Mouse (Mus musculus) heart, adult 2 months (tissue): ENCODE data around the gene Sf3b6.

Source experiments
- CTCF ChIP-seq: fragments of 200-600 bp; IDR thresholded peaks from 2 replicates; pipeline ENCODE4 v1.8.1; 2022; ENCODE audit warnings: antibody characterized with exemption, mild to moderate bottlenecking, moderate library complexity
- EP300 ChIP-seq: fragments of 200-500 bp; IDR thresholded peaks from 2 replicates; pipeline ENCODE4 v1.6.1; 2011; ENCODE audit warnings: low read depth, low read length, control low read depth; ENCODE audit not compliant: insufficient read depth
- POLR2A ChIP-seq: fragments of 200-500 bp; IDR thresholded peaks from 2 replicates; pipeline ENCODE4 v1.6.1; 2011; ENCODE audit warnings: mild to moderate bottlenecking, low read depth, low read length, control low read depth; ENCODE audit not compliant: insufficient read depth

DNA sequence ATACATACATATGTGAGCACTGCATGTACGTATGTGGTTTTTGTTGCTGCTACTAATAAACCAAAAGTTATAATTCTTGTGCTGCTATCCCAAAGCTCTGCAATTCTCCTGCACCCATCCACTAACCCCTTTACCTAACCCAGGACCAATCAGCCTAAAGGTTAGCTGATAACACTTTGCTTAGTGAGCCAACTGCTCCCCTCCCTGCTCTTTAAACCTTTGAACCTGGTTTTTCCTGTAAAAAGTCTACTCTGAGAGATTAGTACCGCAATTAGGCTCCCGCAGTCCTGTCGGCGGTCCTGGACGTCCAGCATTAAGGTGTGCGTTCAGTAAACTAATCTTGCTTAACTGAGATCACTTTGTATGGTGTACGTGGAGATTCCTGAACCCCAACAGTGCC lies 58.3 kb downstream of the Sf3b6 start:
- no peak for TF ChIP-seq CTCF
- TF ChIP-seq POLR2A, result no peak
- TF ChIP-seq EP300, result no peak
